Mouse (Mus musculus) forebrain, embryonic 10.5 days (tissue): ENCODE results near the gene Wdpcp. TPM values are rescaled to one million over a fixed set of nuclear protein-coding genes. Genes with fewer than 3 reads are reported as not detected.

ENCODE experiments used
- DNase-seq: peaks from one replicate; pipeline ENCODE4 v3.0.0-alpha.2; 2017; ENCODE audit warnings: low spot score; ENCODE audit errors: extremely low spot score
- H3K27ac ChIP-seq: fragments of 300-500 bp; sonication (generic); 2 replicates; pipeline ENCODE4 v1.5.1; 2016; ENCODE audit warnings: mild to moderate bottlenecking
- H3K27me3 ChIP-seq: fragments of 300-500 bp; sonication (generic); 2 replicates; pipeline ENCODE4 v1.6.1; 2016; ENCODE audit warnings: mild to moderate bottlenecking; ENCODE audit not compliant: poor library complexity, severe bottlenecking
- H3K36me3 ChIP-seq: fragments of 300-500 bp; sonication (generic); replicated peaks from 2 replicates; pipeline ENCODE4 v1.6.1; 2016; ENCODE audit warnings: mild to moderate bottlenecking, moderate library complexity
- H3K4me1 ChIP-seq: fragments of 300-500 bp; sonication (generic); 2 replicates; pipeline ENCODE4 v1.6.1; 2016
- H3K4me3 ChIP-seq: fragments of 300-500 bp; sonication (generic); 2 replicates; pipeline ENCODE4 v1.5.1; 2016; ENCODE audit warnings: mild to moderate bottlenecking, moderate library complexity
- H3K9me3 ChIP-seq: fragments of 300-500 bp; sonication (generic); 2 replicates; pipeline ENCODE4 v1.6.1; 2016; ENCODE audit warnings: mild to moderate bottlenecking, moderate library complexity
- WGBS: fragments of 180-500 bp; shearing (Covaris S2); methylation state at CpG from one replicate; pipeline ENCODE4 v1.1.7; 2016; 5-methylcytosine and 5-hydroxymethylcytosine counted together
- polyA plus RNA-seq: library from polyadenylated mRNA; unstranded; fragments of >200 nt; fragmentation: Nextera tagmentation; extraction: Ambion mirVana; gene quantifications from 2 replicates; pipeline ENCODE4 v1.2.1, GENCODE M21; 2016

Wdpcp gene
- polyA plus RNA-seq, 1 experiment from 2014 or later: 11.4 TPM

DNA sequence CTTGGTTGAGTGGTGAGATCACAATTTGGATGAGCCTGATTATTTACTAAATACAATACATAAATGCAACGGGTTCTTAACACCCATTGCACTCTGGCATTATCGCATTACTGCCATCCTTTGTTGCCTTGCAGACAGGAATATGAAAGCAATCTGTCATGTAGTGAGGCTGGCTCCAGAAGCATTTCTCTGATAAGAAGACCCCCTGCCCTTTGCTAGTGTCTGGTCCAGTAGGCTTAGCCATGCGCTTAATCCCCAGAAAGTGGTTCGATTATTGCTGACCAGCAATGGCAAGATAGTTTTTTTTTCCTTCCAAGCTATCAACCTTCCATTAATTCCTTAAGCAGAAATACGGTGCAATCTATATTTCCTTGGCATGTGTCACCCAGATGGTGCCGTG lies 122.1 kb downstream of the Wdpcp start:
- 89% methylated on average over 6 of the region's 6 CpGs for WGBS
- Histone ChIP-seq H3K4me3 (no peak overlapping the region), H3K9me3 (no peaks in the 10 kb centered on the region), H3K4me1 (no peaks in the 10 kb centered on the region; the same call in 1 of the 2 replicates), H3K27me3 (no peaks in the 10 kb centered on the region), H3K36me3 (no peaks in the 10 kb centered on the region), H3K27ac (no peak overlapping the region)
- no peak for DNase-seq

- H3K4me1 ChIP-seq: no peaks in the 10 kb centered on the region; the same call in 1 of the 2 replicates
- no peaks in the 10 kb centered on the region for H3K9me3 ChIP-seq
- H3K36me3 ChIP-seq: no peaks in the 10 kb centered on the region
- no peak overlapping the region for H3K27ac ChIP-seq
- WGBS: 74% methylated on average over 3 of the region's 3 CpGs
- no peak overlapping the region for H3K4me3 ChIP-seq
- no peak for DNase-seq
- no peaks in the 10 kb centered on the region for H3K27me3 ChIP-seq
Observed at GRCm38 (mm10) chr11:21697642-21698041, 125.6 kb downstream of the Wdpcp start.

- H3K27me3 ChIP-seq: no peaks in the 10 kb centered on the region
- peaks cover 7% of the 10 kb centered on the region for H3K9me3 ChIP-seq
- H3K4me3 ChIP-seq: no peak overlapping the region
- H3K4me1 ChIP-seq: peaks cover 7% of the 10 kb centered on the region
- peaks cover 10% of the 10 kb centered on the region for H3K36me3 ChIP-seq
- H3K27ac ChIP-seq: no peak overlapping the region
- DNase-seq: no peak
Observed at GRCm38 (mm10) chr11:21713508-21713907, 141.5 kb downstream of the Wdpcp start.

GRCm38 (mm10) chr11:21714065-21714464 lies 142.0 kb downstream of the Wdpcp start:
- Histone ChIP-seq H3K4me3 (no peak overlapping the region), H3K27me3 (no peaks in the 10 kb centered on the region), H3K36me3 (peaks cover 10% of the 10 kb centered on the region), H3K9me3 (peaks cover 7% of the 10 kb centered on the region), H3K4me1 (peaks cover 7% of the 10 kb centered on the region), H3K27ac (no peak overlapping the region)
- WGBS: 98% methylated on average over 1 of the region's 1 CpGs
- DNase-seq: no peak

DNA sequence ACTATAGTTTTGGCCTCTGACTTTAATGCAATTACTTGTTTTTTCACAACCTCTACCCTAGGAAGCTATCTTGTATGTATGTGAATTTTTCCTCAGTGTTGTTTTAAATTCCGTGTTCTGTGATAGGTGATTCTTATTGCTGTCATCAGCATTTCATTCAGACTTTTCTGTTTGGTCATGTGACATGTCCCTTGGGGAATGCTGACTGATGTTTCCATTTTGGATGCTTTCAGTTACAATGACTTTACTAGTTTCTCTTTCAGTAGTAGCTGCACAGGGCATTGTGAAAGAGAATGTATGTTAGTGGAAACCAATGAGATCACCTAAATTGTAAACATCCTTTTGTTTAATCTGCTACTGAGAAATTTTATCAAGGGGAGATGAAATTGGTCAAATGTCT lies 154.3 kb downstream of the Wdpcp start:
- H3K27ac ChIP-seq: no peak overlapping the region
- 84% methylated on average over 1 of the region's 1 CpGs for WGBS
- DNase-seq: no peak
- no peaks in the 10 kb centered on the region for H3K27me3 ChIP-seq
- 0 out of 2 replicates have a peak, but pooled peaks cover under 1% of the 10 kb centered on the region for H3K4me1 ChIP-seq
- H3K4me3 ChIP-seq: no peak overlapping the region
- H3K9me3 ChIP-seq: no peaks in the 10 kb centered on the region
- no peaks in the 10 kb centered on the region for H3K36me3 ChIP-seq

DNA sequence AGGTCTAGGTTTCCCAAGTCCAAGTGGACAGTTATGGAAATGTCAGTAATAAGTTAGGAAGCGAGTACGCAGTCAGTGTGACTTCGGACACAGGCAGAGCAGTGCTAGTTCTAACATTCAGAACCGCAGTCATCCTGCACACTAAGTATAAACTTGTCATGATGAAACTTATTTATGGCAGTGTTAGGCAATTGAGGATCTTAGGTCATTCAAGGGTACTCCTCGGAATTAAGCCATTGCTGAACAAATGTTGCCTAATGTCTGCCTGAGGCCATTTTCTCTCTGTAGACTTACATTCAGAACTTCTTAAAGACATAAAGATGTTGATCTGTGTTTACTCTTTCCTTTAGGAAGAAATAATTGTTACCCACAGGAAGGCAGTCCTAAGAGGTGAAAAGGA lies 157.0 kb downstream of the Wdpcp start:
- DNase-seq: no peak
- Histone ChIP-seq H3K36me3 (no peaks in the 10 kb centered on the region), H3K9me3 (no peaks in the 10 kb centered on the region), H3K4me3 (no peak overlapping the region), H3K27me3 (no peaks in the 10 kb centered on the region), H3K4me1 (no peaks in the 10 kb centered on the region), H3K27ac (no peak overlapping the region)
- WGBS: 91% methylated on average over 5 of the region's 5 CpGs

DNA sequence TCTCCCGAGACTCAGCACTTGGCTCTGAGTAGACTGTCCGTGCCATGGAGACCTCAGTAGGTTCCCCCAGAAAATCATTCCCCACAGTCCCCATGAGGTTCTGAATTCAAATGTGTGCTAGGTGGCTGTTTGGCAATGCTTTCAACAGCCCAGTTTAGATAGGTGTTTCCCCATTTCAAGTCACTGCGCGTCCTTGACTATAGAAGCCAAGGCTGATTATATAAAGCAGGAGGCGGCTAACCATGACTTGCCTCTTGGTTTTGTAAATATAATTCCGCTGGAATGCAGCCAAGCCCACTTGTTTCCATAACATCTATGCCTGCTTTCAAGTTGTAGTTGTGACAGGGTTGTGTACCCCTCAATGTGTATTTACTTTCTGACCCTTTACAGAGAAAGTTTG lies 157.9 kb downstream of the Wdpcp start:
- no peak overlapping the region for H3K27ac ChIP-seq
- no peaks in the 10 kb centered on the region for H3K9me3 ChIP-seq

GRCm38 (mm10) chr11:21735272-21735671 lies 163.2 kb downstream of the Wdpcp start:
- Histone ChIP-seq H3K27me3 (no peaks in the 10 kb centered on the region), H3K4me1 (peaks cover 11% of the 10 kb centered on the region), H3K27ac (no peak overlapping the region), H3K36me3 (no peaks in the 10 kb centered on the region), H3K9me3 (peaks cover 3% of the 10 kb centered on the region; the same call in 1 of the 2 replicates), H3K4me3 (no peak overlapping the region)
- no peak for DNase-seq
- WGBS: 26% methylated on average over 6 of the region's 6 CpGs

More for the DNA sequence above, 157.9 kb downstream of the Wdpcp start:
- H3K4me1 ChIP-seq: peaks cover under 1% of the 10 kb centered on the region; the same call in 1 of the 2 replicates
- H3K27me3 ChIP-seq: no peaks in the 10 kb centered on the region
- H3K36me3 ChIP-seq: no peaks in the 10 kb centered on the region
- no peak overlapping the region for H3K4me3 ChIP-seq
- WGBS: 91% methylated on average over 6 of the region's 6 CpGs
- DNase-seq: no peak

- H3K27ac ChIP-seq: no peak overlapping the region
- WGBS: 62% methylated on average over 4 of the region's 4 CpGs
- no peaks in the 10 kb centered on the region for H3K27me3 ChIP-seq
- no peak for DNase-seq
- H3K9me3 ChIP-seq: no peaks in the 10 kb centered on the region
- H3K4me1 ChIP-seq: peaks cover 11% of the 10 kb centered on the region
- no peaks in the 10 kb centered on the region for H3K36me3 ChIP-seq
- H3K4me3 ChIP-seq: no peak overlapping the region
Observed at GRCm38 (mm10) chr11:21749487-21749886, 177.5 kb downstream of the Wdpcp start.

DNA sequence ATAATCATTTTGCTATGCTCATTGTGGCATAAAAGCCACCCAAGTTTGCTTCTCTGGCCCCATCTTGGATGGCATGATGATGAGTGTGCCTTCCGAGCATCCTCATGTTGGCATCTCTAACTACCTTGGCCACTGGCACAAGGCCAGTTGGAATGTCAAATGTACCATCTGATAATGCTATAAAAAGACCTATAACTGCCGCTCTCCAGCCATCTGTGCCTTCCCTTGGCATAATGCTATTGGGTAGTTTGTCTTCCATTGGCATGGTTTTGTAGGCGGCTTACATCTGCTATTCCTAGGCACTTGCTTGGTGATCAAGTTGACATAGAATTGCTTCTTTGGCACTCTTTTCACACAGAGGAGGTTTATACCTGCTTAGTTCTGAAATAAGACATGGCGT lies 191.2 kb downstream of the Wdpcp start:
- no peaks in the 10 kb centered on the region for H3K9me3 ChIP-seq
- no peaks in the 10 kb centered on the region for H3K27me3 ChIP-seq
- H3K36me3 ChIP-seq: no peaks in the 10 kb centered on the region
- no peaks in the 10 kb centered on the region for H3K4me1 ChIP-seq
- WGBS: 95% methylated on average over 4 of the region's 4 CpGs
- H3K4me3 ChIP-seq: no peak overlapping the region
- H3K27ac ChIP-seq: no peak overlapping the region
- no peak for DNase-seq

DNA sequence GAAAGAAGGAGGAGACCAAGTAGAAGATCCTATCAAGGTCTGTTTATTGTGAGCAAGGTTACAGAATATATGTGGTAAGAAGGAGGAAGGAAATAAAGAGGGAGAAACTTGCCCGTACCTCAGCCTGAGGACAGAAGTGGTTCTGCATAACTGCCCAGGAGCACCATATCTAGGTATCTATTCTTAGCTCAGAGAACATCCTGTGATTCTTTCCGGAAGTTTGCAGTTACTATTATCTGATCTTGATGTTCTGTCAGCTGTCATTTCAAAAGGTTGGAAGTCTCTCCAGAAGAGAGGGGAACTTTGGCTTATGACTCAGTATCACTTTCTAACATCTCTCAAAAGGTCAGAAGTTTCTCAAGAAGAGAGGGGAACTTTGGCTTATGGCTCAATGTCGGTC lies 216.8 kb downstream of the Wdpcp start:
- H3K27me3 ChIP-seq: no peaks in the 10 kb centered on the region
- 88% methylated on average over 3 of the region's 3 CpGs for WGBS
- no peak for DNase-seq

GRCm38 (mm10) chr11:21824941-21825340 lies 252.9 kb downstream of the Wdpcp start:
- Histone ChIP-seq H3K27ac (no peak overlapping the region), H3K4me1 (peaks cover 20% of the 10 kb centered on the region), H3K27me3 (no peaks in the 10 kb centered on the region), H3K4me3 (no peak overlapping the region), H3K9me3 (no peaks in the 10 kb centered on the region), H3K36me3 (no peaks in the 10 kb centered on the region)
- DNase-seq: no peak
- 87% methylated on average over 3 of the region's 3 CpGs for whole genome bisulfite sequencing

More for the DNA sequence above, 216.8 kb downstream of the Wdpcp start:
- H3K27ac ChIP-seq: no peak overlapping the region
- no peaks in the 10 kb centered on the region for H3K4me1 ChIP-seq
- H3K9me3 ChIP-seq: peaks cover 6% of the 10 kb centered on the region; the same call in 1 of the 2 replicates
- H3K36me3 ChIP-seq: no peaks in the 10 kb centered on the region
- H3K4me3 ChIP-seq: no peak overlapping the region

GRCm38 (mm10) chr11:21826521-21826920 lies 254.5 kb downstream of the Wdpcp start:
- DNase-seq: no peak
- 44% methylated on average over 1 of the region's 1 CpGs for WGBS

GRCm38 (mm10) chr11:21847040-21847439 lies 275.0 kb downstream of the Wdpcp start:
- no peaks in the 10 kb centered on the region for H3K36me3 ChIP-seq
- no peak overlapping the region for H3K27ac ChIP-seq
- no peak for DNase-seq
- H3K4me3 ChIP-seq: no peak overlapping the region
- no peaks in the 10 kb centered on the region for H3K27me3 ChIP-seq
- H3K9me3 ChIP-seq: no peaks in the 10 kb centered on the region
- no peaks in the 10 kb centered on the region for H3K4me1 ChIP-seq
- WGBS: 93% methylated on average over 2 of the region's 2 CpGs

More at GRCm38 (mm10) chr11:21826521-21826920, 254.5 kb downstream of the Wdpcp start:
- Histone ChIP-seq H3K9me3 (no peaks in the 10 kb centered on the region), H3K36me3 (no peaks in the 10 kb centered on the region), H3K27me3 (no peaks in the 10 kb centered on the region), H3K4me3 (no peak overlapping the region), H3K4me1 (peaks cover 20% of the 10 kb centered on the region), H3K27ac (no peak overlapping the region)
